In genomic region chr2:15146986-15147385, GRCm38 (mm10) we compare ENCODE assay signal across 26 mouse cellular contexts.
DNase-seq lines count a peak whose midpoint lies in the region; ATAC-seq and TF ChIP-seq lines count a peak whose summit lies in the region.
"Had no signal": no experiment of that assay in that cellular context is flagged by ENCODE, and none has a peak within 500 bp of the region (broad histone marks: within the 10 kb centered on the region; RNA-seq: fewer than 3 reads in every experiment).

No protein-coding gene starts in this region.

- H3K4me1 ChIP-seq in kidney, adult 2 months (ENCODE audit: control insufficient read depth, insufficient read depth, low read length) = peaks cover 2% of the 10 kb centered on the region; the same call in 1 of the 2 replicates
- H3K4me1 ChIP-seq in liver, postnatal 0 days (ENCODE audit: insufficient read depth) = no peaks in the 10 kb centered on the region
- H3K4me1 ChIP-seq in liver, embryonic 11.5 days (replicated peaks; ENCODE audit: control insufficient read depth, insufficient read depth, low read length) = no peaks in the 10 kb centered on the region
- H3K4me1 ChIP-seq: forebrain, embryonic 10.5 days; forebrain, embryonic 13.5 days; heart, embryonic 10.5 days; heart, embryonic 13.5 days had no signal

- H3K9me3 ChIP-seq in liver, postnatal 0 days (ENCODE audit: low read length) = no peaks in the 10 kb centered on the region
- H3K9me3 ChIP-seq in liver, embryonic 11.5 days (ENCODE audit: control insufficient read depth, low read length) = no peaks in the 10 kb centered on the region
- H3K9me3 ChIP-seq: forebrain, embryonic 13.5 days; G1E; heart, embryonic 10.5 days; heart, embryonic 13.5 days had no signal

- TF ChIP-seq CTCF in kidney, adult 2 months (conservative IDR thresholded peaks at IDR 0.05; ENCODE audit: insufficient read depth, insufficient read length, low read depth, low read length) = no peak
- TF ChIP-seq CTCF in liver, postnatal 0 days (IDR thresholded peaks at IDR 0.05; ENCODE audit: low read depth) = no peak

- peak overlapping the region; percentile 16; the same call in 1 of the 2 replicates for H3K27ac ChIP-seq in kidney, adult 2 months (ENCODE audit: insufficient read depth, low read depth, low read length)
- peak overlapping the region; percentile 89 for H3K27ac ChIP-seq in liver, postnatal 0 days (ENCODE audit: low read depth)
- no peak overlapping the region for H3K27ac ChIP-seq in liver, embryonic 11.5 days (ENCODE audit: low read depth, low read length)
- H3K27ac ChIP-seq: forebrain, embryonic 10.5 days; forebrain, embryonic 13.5 days; heart, adult 2 months; heart, embryonic 10.5 days; heart, embryonic 13.5 days had no signal

- TF ChIP-seq EP300 in liver, postnatal 0 days (IDR thresholded peaks at IDR 0.05; ENCODE audit: low read depth) = no peak

- DNase-seq in kidney, adult 2 months = no peak
- no peak for DNase-seq in kidney, postnatal 36 days
- no peak for DNase-seq in liver, postnatal 0 days
- no peak for DNase-seq in liver, embryonic 11.5 days (ENCODE audit: low spot score)
- peak; percentile 3 for DNase-seq in lung, postnatal 36 days
- DNase-seq in lung, postnatal 14 days = no peak
- no peak for DNase-seq in urinary bladder, adult 18-20 months (ENCODE audit: low spot score in 2 of 2)
- DNase-seq: adrenal gland, postnatal 10 days; adrenal gland, postnatal 36 days; B cell, adult 2 months; cerebellum, adult 18-20 months; cerebellum, adult 9-10 months; cerebellum, postnatal 14 days; gastrocnemius, postnatal 10 days; gastrocnemius, postnatal 36 days; heart, adult 2 months; heart, postnatal 14 days; heart, postnatal 4 days had no signal

- no peaks in the 10 kb centered on the region for H3K36me3 ChIP-seq in kidney, adult 2 months (ENCODE audit: control insufficient read depth, insufficient read depth, low read length)
- H3K36me3 ChIP-seq in liver, postnatal 0 days (replicated peaks; ENCODE audit: insufficient read depth, low read length) = no peaks in the 10 kb centered on the region
- no peaks in the 10 kb centered on the region for H3K36me3 ChIP-seq in liver, embryonic 11.5 days (ENCODE audit: control insufficient read depth, insufficient read depth, low read length)
- H3K36me3 ChIP-seq: forebrain, embryonic 10.5 days; G1E; heart, embryonic 10.5 days; heart, embryonic 13.5 days had no signal

- no peak overlapping the region for H3K4me3 ChIP-seq in kidney, adult 2 months (ENCODE audit: insufficient read depth, low read depth, low read length)
- no peak overlapping the region for H3K4me3 ChIP-seq in liver, postnatal 0 days (ENCODE audit: low read depth, low read length)
- no peak overlapping the region for H3K4me3 ChIP-seq in liver, embryonic 11.5 days (ENCODE audit: low read depth, low read length)
- H3K4me3 ChIP-seq: forebrain, embryonic 10.5 days; forebrain, embryonic 13.5 days; heart, adult 2 months; heart, embryonic 10.5 days; heart, embryonic 13.5 days had no signal

- no peak overlapping the region for H3K9ac ChIP-seq in liver, postnatal 0 days (replicated peaks)
- H3K9ac ChIP-seq in liver, embryonic 11.5 days (ENCODE audit: low read depth, low read length) = no peak overlapping the region
- H3K9ac ChIP-seq: forebrain, embryonic 13.5 days; heart, embryonic 13.5 days had no signal

- no peaks in the 10 kb centered on the region for H3K27me3 ChIP-seq in kidney, adult 2 months (replicated peaks; ENCODE audit: control insufficient read depth, insufficient read depth, low read length)
- no peaks in the 10 kb centered on the region for H3K27me3 ChIP-seq in liver, postnatal 0 days (ENCODE audit: insufficient read depth, low read length)
- no peaks in the 10 kb centered on the region for H3K27me3 ChIP-seq in liver, embryonic 11.5 days (replicated peaks; ENCODE audit: control insufficient read depth, insufficient read depth, low read length)
- H3K27me3 ChIP-seq: CH12.LX; forebrain, embryonic 13.5 days; heart, embryonic 13.5 days had no signal

- TF ChIP-seq POLR2A in kidney, adult 2 months (IDR thresholded peaks at IDR 0.05; ENCODE audit: low read depth, low read length) = no peak

- peak; percentile 92 for ATAC-seq in liver, postnatal 0 days
- no peak for ATAC-seq in liver, embryonic 11.5 days (replicated peaks; ENCODE audit: low FRiP score)
- ATAC-seq: forebrain, embryonic 13.5 days; forebrain, embryonic 16.5 days; Patski had no signal

- no peak overlapping the region for H3K4me2 ChIP-seq in liver, postnatal 0 days (ENCODE audit: low read depth, low read length)
- no peak overlapping the region for H3K4me2 ChIP-seq in liver, embryonic 11.5 days
- H3K4me2 ChIP-seq: forebrain, embryonic 13.5 days; heart, embryonic 13.5 days had no signal
